25 mouse cellular contexts compared by ENCODE assay signal in the genomic region with DNA sequence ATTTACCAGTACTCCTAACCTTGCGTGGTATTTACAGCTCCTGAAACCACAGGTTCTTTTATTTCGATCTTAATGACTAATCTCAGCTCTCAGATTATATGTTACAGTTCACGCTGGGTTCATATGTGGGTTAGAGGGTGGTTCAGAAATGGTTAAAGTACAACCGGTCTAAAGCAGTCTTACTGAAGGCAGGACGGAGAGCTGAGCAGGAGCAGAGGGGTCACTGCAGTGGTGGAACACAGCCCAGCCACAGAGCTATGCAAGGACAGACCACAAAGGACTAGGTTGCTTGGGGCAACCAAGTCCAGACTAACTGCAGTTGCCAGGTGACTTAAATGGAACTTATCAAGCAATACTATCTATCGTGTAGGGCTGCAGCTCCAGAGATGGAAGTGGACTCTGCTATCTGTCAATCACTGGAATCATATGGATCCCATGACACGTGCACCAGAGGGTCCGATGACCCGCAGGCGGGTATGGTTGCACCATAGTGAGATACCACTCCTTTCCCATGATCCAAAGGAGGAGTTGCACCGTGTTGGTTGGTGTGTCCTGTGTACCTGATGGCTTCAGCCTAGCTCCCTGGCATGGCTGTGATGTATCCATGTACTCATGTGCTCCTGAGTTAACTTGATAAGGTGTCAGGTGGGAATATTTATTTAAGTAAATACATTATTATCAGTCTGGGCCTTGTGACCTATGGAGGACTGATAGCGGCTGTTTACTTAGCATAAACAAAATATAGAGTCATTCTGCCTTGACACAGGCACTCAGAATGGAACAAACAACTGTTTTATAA. TPM values are rescaled to one million over a fixed set of nuclear protein-coding genes. Genes with fewer than 3 reads are reported as not detected.
DNase-seq lines count a peak whose midpoint lies in the region; ATAC-seq lines count a peak whose summit lies in the region.
"Had no signal": no experiment of that assay in that cellular context is flagged by ENCODE, and none has a peak within 500 bp of the region (broad histone marks: within the 10 kb centered on the region; RNA-seq: fewer than 3 reads in every experiment).

No protein-coding gene starts in this region.

- H3K27me3 ChIP-seq in embryonic facial prominence, embryonic 14.5 days (replicated peaks; ENCODE audit: control insufficient read depth, insufficient read depth, low read length), result no peaks in the 10 kb centered on the region
- no peaks in the 10 kb centered on the region for H3K27me3 ChIP-seq in embryonic facial prominence, embryonic 10.5 days (replicated peaks; ENCODE audit: low read depth, poor library complexity, severe bottlenecking)
- H3K27me3 ChIP-seq in intestine, embryonic 15.5 days (replicated peaks), result no peaks in the 10 kb centered on the region
- H3K27me3 ChIP-seq in kidney, embryonic 14.5 days (ENCODE audit: control insufficient read depth, insufficient read depth, low read length), result no peaks in the 10 kb centered on the region
- H3K27me3 ChIP-seq: forebrain, embryonic 13.5 days; heart, embryonic 15.5 days; limb, embryonic 13.5 days had no signal

- H3K36me3 ChIP-seq in embryonic facial prominence, embryonic 14.5 days (ENCODE audit: control insufficient read depth, insufficient read depth, low read length), result no peaks in the 10 kb centered on the region
- no peaks in the 10 kb centered on the region for H3K36me3 ChIP-seq in embryonic facial prominence, embryonic 10.5 days (replicated peaks)
- H3K36me3 ChIP-seq in intestine, embryonic 15.5 days, result no peaks in the 10 kb centered on the region
- H3K36me3 ChIP-seq in kidney, embryonic 14.5 days (ENCODE audit: control insufficient read depth, insufficient read depth, low read length), result no peaks in the 10 kb centered on the region
- H3K36me3 ChIP-seq: heart, embryonic 15.5 days; hindbrain, embryonic 10.5 days; limb, embryonic 13.5 days; liver, embryonic 13.5 days had no signal

- peak; percentile 74; the same call in 1 of the 2 replicates for ATAC-seq in embryonic facial prominence, embryonic 14.5 days (ENCODE audit: low read depth)
- ATAC-seq in intestine, embryonic 15.5 days, result peak; percentile 63; the same call in 1 of the 2 replicates
- peak; percentile 69 for ATAC-seq in kidney, embryonic 14.5 days (ENCODE audit: low FRiP score, low TSS enrichment)
- ATAC-seq: CD4-positive, CD25-positive, alpha-beta regulatory T cell, adult 4 months; forebrain, embryonic 13.5 days; midbrain, embryonic 16.5 days had no signal

- no peak overlapping the region for H3K4me3 ChIP-seq in embryonic facial prominence, embryonic 14.5 days (ENCODE audit: low read depth, low read length)
- H3K4me3 ChIP-seq in embryonic facial prominence, embryonic 10.5 days, result no peak overlapping the region
- H3K4me3 ChIP-seq in intestine, embryonic 15.5 days (replicated peaks), result no peak overlapping the region
- H3K4me3 ChIP-seq in kidney, embryonic 14.5 days (ENCODE audit: low read length), result no peak overlapping the region
- H3K4me3 ChIP-seq: forebrain, embryonic 13.5 days; heart, embryonic 15.5 days; hindbrain, embryonic 10.5 days; limb, embryonic 13.5 days; liver, embryonic 13.5 days had no signal

- no peak overlapping the region for H3K4me2 ChIP-seq in embryonic facial prominence, embryonic 14.5 days (ENCODE audit: low read depth, low read length)
- H3K4me2 ChIP-seq in intestine, embryonic 15.5 days (replicated peaks), result no peak overlapping the region
- no peak overlapping the region for H3K4me2 ChIP-seq in kidney, embryonic 14.5 days (replicated peaks; ENCODE audit: low read depth, low read length)
- H3K4me2 ChIP-seq: forebrain, embryonic 13.5 days; heart, embryonic 15.5 days; limb, embryonic 13.5 days; liver, embryonic 13.5 days; lung, embryonic 14.5 days had no signal

- no peak for DNase-seq in embryonic facial prominence, embryonic 14.5 days (ENCODE audit: low spot score)
- no peak for DNase-seq in embryonic facial prominence, embryonic 10.5 days (ENCODE audit: low spot score)
- DNase-seq in kidney, postnatal 36 days, result peak; percentile 47 to 59
- DNase-seq in gastrocnemius, postnatal 4 days (ENCODE audit: low spot score in 2 of 2), result no peak
- DNase-seq in natural killer cell, adult 2 months (ENCODE audit: low spot score in 2 of 2), result no peak
- no peak for DNase-seq in heart, postnatal 36 days
- DNase-seq: adrenal gland, postnatal 36 days; cerebellum, adult 2 months; cerebellum, postnatal 36 days; gastrocnemius, postnatal 14 days; liver, embryonic 13.5 days; lung, embryonic 14.5 days; lung, postnatal 36 days; thymus, adult 18-20 months; thymus, postnatal 4 days had no signal

- WGBS in embryonic facial prominence, embryonic 14.5 days, result 78% methylated on average over 12 of the region's 12 CpGs
- WGBS in embryonic facial prominence, embryonic 10.5 days, result 87% methylated on average over 12 of the region's 12 CpGs
- WGBS in intestine, embryonic 15.5 days, result 69% methylated on average over 12 of the region's 12 CpGs
- WGBS in kidney, embryonic 14.5 days, result 64% methylated on average over 12 of the region's 12 CpGs

- intact Hi-C loops in heart, postnatal 36 days (cut with DNase I), result no loop called here

- H3K9me3 ChIP-seq in embryonic facial prominence, embryonic 14.5 days (ENCODE audit: control insufficient read depth, low read length), result no peaks in the 10 kb centered on the region
- H3K9me3 ChIP-seq in embryonic facial prominence, embryonic 10.5 days, result no peaks in the 10 kb centered on the region
- no peaks in the 10 kb centered on the region for H3K9me3 ChIP-seq in intestine, embryonic 15.5 days
- H3K9me3 ChIP-seq in kidney, embryonic 14.5 days (ENCODE audit: control insufficient read depth, low read length), result no peaks in the 10 kb centered on the region
- H3K9me3 ChIP-seq: forebrain, embryonic 13.5 days; heart, embryonic 15.5 days; hindbrain, embryonic 10.5 days; limb, embryonic 13.5 days; liver, embryonic 13.5 days had no signal

- H3K4me1 ChIP-seq in embryonic facial prominence, embryonic 14.5 days (ENCODE audit: control insufficient read depth, insufficient read depth, low read length), result no peaks in the 10 kb centered on the region
- H3K4me1 ChIP-seq in embryonic facial prominence, embryonic 10.5 days, result peaks cover 7% of the 10 kb centered on the region; the same call in 1 of the 2 replicates
- no peaks in the 10 kb centered on the region for H3K4me1 ChIP-seq in intestine, embryonic 15.5 days (replicated peaks)
- no peaks in the 10 kb centered on the region for H3K4me1 ChIP-seq in kidney, embryonic 14.5 days (ENCODE audit: control insufficient read depth, insufficient read depth, low read length)
- H3K4me1 ChIP-seq: forebrain, embryonic 13.5 days; limb, embryonic 13.5 days; liver, embryonic 13.5 days had no signal

- H3K27ac ChIP-seq in embryonic facial prominence, embryonic 14.5 days (replicated peaks; ENCODE audit: low read depth, low read length), result no peak overlapping the region
- no peak overlapping the region for H3K27ac ChIP-seq in embryonic facial prominence, embryonic 10.5 days (replicated peaks)
- H3K27ac ChIP-seq in intestine, embryonic 15.5 days, result no peak overlapping the region
- H3K27ac ChIP-seq in kidney, embryonic 14.5 days (ENCODE audit: low read depth, low read length), result no peak overlapping the region
- H3K27ac ChIP-seq: forebrain, embryonic 13.5 days; heart, embryonic 15.5 days; hindbrain, embryonic 10.5 days; limb, embryonic 13.5 days; liver, embryonic 13.5 days had no signal

- H3K9ac ChIP-seq in embryonic facial prominence, embryonic 14.5 days (ENCODE audit: low read depth, low read length), result no peak overlapping the region
- no peak overlapping the region for H3K9ac ChIP-seq in intestine, embryonic 15.5 days
- H3K9ac ChIP-seq in kidney, embryonic 14.5 days (ENCODE audit: low read depth, low read length), result no peak overlapping the region
- H3K9ac ChIP-seq: forebrain, embryonic 13.5 days; heart, embryonic 15.5 days; limb, embryonic 13.5 days; liver, embryonic 13.5 days; lung, embryonic 14.5 days had no signal

RNA-seq across cellular contexts. Expression of a gene that starts 13.0 kb away (rescaled TPM):
- polyA plus RNA-seq in embryonic facial prominence, embryonic 14.5 days (2014; fragmentation: Nextera tagmentation; extraction: Ambion mirVana), result 0.10 TPM in 1 of 2 replicates, not detected in the other
- polyA plus RNA-seq in embryonic facial prominence, embryonic 10.5 days (2016; fragmentation: Nextera tagmentation; extraction: Ambion mirVana), result 0.73 TPM in 1 of 2 replicates, not detected in the other
- polyA plus RNA-seq in intestine, embryonic 15.5 days (2015; fragmentation: Nextera tagmentation; extraction: Ambion mirVana), result 0.68 and 3.6 TPM in 2 replicates
- 0.33 and 0.62 TPM in 2 replicates for polyA plus RNA-seq in kidney, embryonic 14.5 days (2014; fragmentation: Nextera tagmentation; extraction: Ambion mirVana)
- under 1 TPM in 1 of 2 experiments, not detected in 1; 0.39 TPM for total RNA-seq in gastrocnemius, postnatal 4 days (2021)
- total RNA-seq in heart, postnatal 36 days (2021), result not detected
- total RNA-seq: adrenal gland, postnatal 36 days; gastrocnemius, postnatal 14 days; megakaryocyte-erythroid progenitor cell, adult 5-6 weeks had no signal
- polyA plus RNA-seq: CD4-positive, CD25-positive, alpha-beta regulatory T cell, adult 4 months; limb, embryonic 13.5 days; liver, embryonic 13.5 days; neural tube, embryonic 11.5 days had no signal

RNA-seq across cellular contexts. Expression of a gene that starts 42.3 kb away (rescaled TPM):
- polyA plus RNA-seq in embryonic facial prominence, embryonic 14.5 days (2014; fragmentation: Nextera tagmentation; extraction: Ambion mirVana), result 10.6 and 11.5 TPM in 2 replicates
- 0.64 and 0.91 TPM in 2 replicates for polyA plus RNA-seq in embryonic facial prominence, embryonic 10.5 days (2016; fragmentation: Nextera tagmentation; extraction: Ambion mirVana)
- 4.2 and 5.0 TPM in 2 replicates for polyA plus RNA-seq in intestine, embryonic 15.5 days (2015; fragmentation: Nextera tagmentation; extraction: Ambion mirVana)
- polyA plus RNA-seq in kidney, embryonic 14.5 days (2014; fragmentation: Nextera tagmentation; extraction: Ambion mirVana), result 1.4 and 2.1 TPM in 2 replicates
- 10 to 100 TPM; 13.2 to 13.3 TPM for total RNA-seq in gastrocnemius, postnatal 4 days (2021)
- 1 to 10 TPM; 4.3 to 4.5 TPM for total RNA-seq in heart, postnatal 36 days (2021)

Comparison
In these comparisons a context has a peak if more than half of its experiments do, and no peak if none do; other contexts are left out.
1. DNase-seq: peak in kidney, postnatal 36 days (2 of 2); none in embryonic facial prominence, embryonic 14.5 days (single experiment), embryonic facial prominence, embryonic 10.5 days (single experiment), gastrocnemius, postnatal 4 days (0 of 2), natural killer cell, adult 2 months (0 of 2) and heart, postnatal 36 days (0 of 2).
2. Peak in every context shown above with its lines, with median percentiles within 50 percentile points of each other: ATAC-seq.